Mouse (Mus musculus) CH12.LX (cell line): ENCODE results near the gene Hinfp.

Experiments used
- CTCF ChIP-seq, 2 experiments: IDR thresholded peaks in 1 of 2; conservative IDR thresholded peaks in 1 of 2; 2 replicates each; pipeline ENCODE4 v1.5.1; 2011 to 2012; ENCODE audit warnings: low read depth in 2 of 2, low read length in 2 of 2, improper control_type of control experiment in 1 of 2, inconsistent platforms in 1 of 2, mild to moderate bottlenecking in 1 of 2, moderate library complexity in 1 of 2
- EP300 ChIP-seq: IDR thresholded peaks from 2 replicates; pipeline ENCODE4 v1.6.1; 2011; ENCODE audit warnings: low read length, improper control_type of control experiment
- GABPA ChIP-seq: IDR thresholded peaks from 2 replicates; pipeline ENCODE4 v1.6.1; 2012; ENCODE audit warnings: low read depth, low read length, improper control_type of control experiment, inconsistent platforms; ENCODE audit not compliant: insufficient replicate concordance
- HCFC1 ChIP-seq: IDR thresholded peaks from 2 replicates; pipeline ENCODE4 v1.6.1; 2012; ENCODE audit warnings: low read depth, mild to moderate bottlenecking, inconsistent platforms, low read length, improper control_type of control experiment
- JUND ChIP-seq: conservative IDR thresholded peaks from 2 replicates; pipeline ENCODE4 v1.6.1; 2011; ENCODE audit warnings: low read depth, low read length, improper control_type of control experiment
- MAFK ChIP-seq: IDR thresholded peaks from 2 replicates; pipeline ENCODE4 v1.6.1; 2011; ENCODE audit warnings: low read length, improper control_type of control experiment; ENCODE audit not compliant: insufficient replicate concordance
- MEF2A ChIP-seq: IDR thresholded peaks from 2 replicates; pipeline ENCODE4 v1.6.1; 2014; ENCODE audit warnings: low read depth, mild to moderate bottlenecking, inconsistent platforms, low read length, improper control_type of control experiment, borderline replicate concordance
- MYC ChIP-seq: IDR thresholded peaks from 2 replicates; pipeline ENCODE4 v1.6.1; 2011; ENCODE audit warnings: low read depth, mild to moderate bottlenecking, improper control_type of control experiment, low read length
- POLR2A ChIP-seq: IDR thresholded peaks from 2 replicates; pipeline ENCODE4 v1.6.1; 2011; ENCODE audit warnings: low read depth, mild to moderate bottlenecking, improper control_type of control experiment, low read length
- RAD21 ChIP-seq: IDR thresholded peaks from 2 replicates; pipeline ENCODE4 v1.6.1; 2011; ENCODE audit warnings: low read depth, mild to moderate bottlenecking, low read length, improper control_type of control experiment, moderate library complexity
- TCF12 ChIP-seq: IDR thresholded peaks from 2 replicates; pipeline ENCODE4 v1.6.1; 2014; ENCODE audit warnings: low read depth, mild to moderate bottlenecking, inconsistent platforms, low read length, improper control_type of control experiment
- USF2 ChIP-seq: conservative IDR thresholded peaks from 2 replicates; pipeline ENCODE4 v1.6.1; 2011; ENCODE audit warnings: low read depth, low read length, improper control_type of control experiment

GRCm38 (mm10) chr9:44313476-44314256 is 8.2 kb upstream of the Hinfp start:
- TF ChIP-seq POLR2A (no peak), CTCF (conservative IDR thresholded peaks at IDR 0.05 in 1 of 2, IDR thresholded peaks at IDR 0.05 in 1 of 2; ENCODE audit: low read depth in 2 of 2, low read length in 2 of 2) (no peak), USF2 (no peak), TCF12 (no peak), MEF2A (no peak), MAFK (no peak), RAD21 (no peak), EP300 (no peak), GABPA (no peak), HCFC1 (no peak), JUND (no peak), MYC (no peak)
